Mouse (Mus musculus): ENCODE data around the gene Yy1. TPM values are rescaled to one million over a fixed set of nuclear protein-coding genes. Genes with fewer than 3 reads are reported as not detected.
"Not testable (repeated sequence)": the region's sequence is repeated elsewhere in the genome, so short reads cannot be mapped to it uniquely, and the experiment has no call there.

Gene Yy1
- polyA plus RNA-seq, 1 experiment from 2014 or later: 8.8 TPM

- Histone ChIP-seq H3K27ac (replicated peaks) (no peak overlapping the region), H3K9me3 (replicated peaks) (no peaks in the 10 kb centered on the region), H3K4me3 (replicated peaks) (peak overlapping the region; percentile 67), H3K4me2 (peak overlapping the region; percentile 99), H3K4me1 (replicated peaks) (peaks cover 44% of the 10 kb centered on the region), H3K27me3 (peaks cover 6% of the 10 kb centered on the region; the same call in 1 of the 2 replicates), H3K36me3 (replicated peaks) (0 out of 2 replicates have a peak, but pooled peaks cover 3% of the 10 kb centered on the region), H3K9ac (peak overlapping the region; percentile 64)
- 37% methylated on average over 7 of the region's 7 CpGs for WGBS (ENCODE audit: insufficient replicate concordance)
- no peak for ATAC-seq (ENCODE audit: insufficient read depth)
Observed at GRCm38 (mm10) chr12:108836722-108837121, 43.9 kb downstream of the Yy1 start.

GRCm38 (mm10) chr12:108841181-108841580, 48.4 kb downstream of the Yy1 start:
- H3K27me3 ChIP-seq: no peaks in the 10 kb centered on the region
- WGBS (ENCODE audit: insufficient replicate concordance): 77% methylated on average over 6 of the region's 6 CpGs
- H3K36me3 ChIP-seq (replicated peaks): peaks cover 15% of the 10 kb centered on the region; the same call in 1 of the 2 replicates
- H3K9me3 ChIP-seq (replicated peaks): no peaks in the 10 kb centered on the region
- H3K4me1 ChIP-seq (replicated peaks): peaks cover 43% of the 10 kb centered on the region
- no peak overlapping the region for H3K27ac ChIP-seq (replicated peaks)
- H3K9ac ChIP-seq: no peak overlapping the region
- H3K4me2 ChIP-seq: no peak overlapping the region
- H3K4me3 ChIP-seq (replicated peaks): no peak overlapping the region
- ATAC-seq (ENCODE audit: insufficient read depth): no peak

GRCm38 (mm10) chr12:108842663-108843062, 49.9 kb downstream of the Yy1 start:
- Histone ChIP-seq H3K4me2 (no peak overlapping the region), H3K9ac (no peak overlapping the region), H3K27me3 (no peaks in the 10 kb centered on the region), H3K4me3 (replicated peaks) (no peak overlapping the region), H3K9me3 (replicated peaks) (no peaks in the 10 kb centered on the region), H3K4me1 (replicated peaks) (peaks cover 28% of the 10 kb centered on the region), H3K36me3 (replicated peaks) (peaks cover 15% of the 10 kb centered on the region; the same call in 1 of the 2 replicates), H3K27ac (replicated peaks) (no peak overlapping the region)
- WGBS (ENCODE audit: insufficient replicate concordance): 70% methylated on average over 7 of the region's 7 CpGs
- ATAC-seq (ENCODE audit: insufficient read depth): no peak

- not testable (repeated sequence) for H3K27me3 ChIP-seq; H3K4me3 ChIP-seq (replicated peaks); H3K27ac ChIP-seq (replicated peaks); H3K9me3 ChIP-seq (replicated peaks); H3K9ac ChIP-seq; ATAC-seq (ENCODE audit: insufficient read depth); H3K4me2 ChIP-seq; H3K36me3 ChIP-seq (replicated peaks)
- 66% methylated on average over 3 of the region's 3 CpGs for WGBS (ENCODE audit: insufficient replicate concordance)
- H3K4me1 ChIP-seq (replicated peaks): peaks cover 42% of the 10 kb centered on the region
Observed at GRCm38 (mm10) chr12:108848033-108848432, 55.3 kb downstream of the Yy1 start.

GRCm38 (mm10) chr12:108849488-108850022, 56.8 kb downstream of the Yy1 start:
- Histone ChIP-seq H3K4me2 (no peak overlapping the region), H3K9me3 (replicated peaks) (no peaks in the 10 kb centered on the region), H3K27me3 (no peaks in the 10 kb centered on the region), H3K27ac (replicated peaks) (no peak overlapping the region; the same call in 1 of the 2 replicates), H3K36me3 (replicated peaks) (peaks cover 3% of the 10 kb centered on the region; the same call in 1 of the 2 replicates), H3K9ac (no peak overlapping the region), H3K4me1 (replicated peaks) (peaks cover 36% of the 10 kb centered on the region), H3K4me3 (replicated peaks) (no peak overlapping the region)
- WGBS (ENCODE audit: insufficient replicate concordance): 71% methylated on average over 4 of the region's 4 CpGs
- ATAC-seq (ENCODE audit: insufficient read depth): no peak

- peak; percentile 69 for ATAC-seq (ENCODE audit: insufficient read depth)
- H3K27ac ChIP-seq (replicated peaks): peak overlapping the region; percentile 70; the same call in 1 of the 2 replicates
- peaks cover 30% of the 10 kb centered on the region for H3K4me1 ChIP-seq (replicated peaks)
- H3K36me3 ChIP-seq (replicated peaks): no peaks in the 10 kb centered on the region
- no peak overlapping the region for H3K4me3 ChIP-seq (replicated peaks)
- H3K27me3 ChIP-seq: no peaks in the 10 kb centered on the region
- no peaks in the 10 kb centered on the region for H3K9me3 ChIP-seq (replicated peaks)
- 65% methylated on average over 8 of the region's 8 CpGs for WGBS (ENCODE audit: insufficient replicate concordance)
- H3K9ac ChIP-seq: no peak overlapping the region
- H3K4me2 ChIP-seq: no peak overlapping the region
Observed at GRCm38 (mm10) chr12:108850129-108850528, 57.4 kb downstream of the Yy1 start.

GRCm38 (mm10) chr12:108850886-108851285, 58.1 kb downstream of the Yy1 start:
- Histone ChIP-seq H3K27me3 (no peaks in the 10 kb centered on the region), H3K36me3 (replicated peaks) (no peaks in the 10 kb centered on the region), H3K4me3 (replicated peaks) (no peak overlapping the region), H3K4me2 (no peak overlapping the region), H3K27ac (replicated peaks) (peak overlapping the region; percentile 70), H3K4me1 (replicated peaks) (peaks cover 23% of the 10 kb centered on the region), H3K9ac (no peak overlapping the region), H3K9me3 (replicated peaks) (no peaks in the 10 kb centered on the region)
- ATAC-seq (ENCODE audit: insufficient read depth): no peak
- WGBS (ENCODE audit: insufficient replicate concordance): 77% methylated on average over 8 of the region's 8 CpGs

- WGBS (ENCODE audit: insufficient replicate concordance): 74% methylated on average over 8 of the region's 8 CpGs
- Histone ChIP-seq H3K9ac (no peak overlapping the region), H3K9me3 (replicated peaks) (no peaks in the 10 kb centered on the region), H3K4me2 (no peak overlapping the region), H3K27ac (replicated peaks) (no peak overlapping the region), H3K36me3 (replicated peaks) (no peaks in the 10 kb centered on the region), H3K27me3 (no peaks in the 10 kb centered on the region), H3K4me1 (replicated peaks) (peaks cover 25% of the 10 kb centered on the region), H3K4me3 (replicated peaks) (no peak overlapping the region)
- no peak for ATAC-seq (ENCODE audit: insufficient read depth)
Observed at GRCm38 (mm10) chr12:108852822-108853221, 60.0 kb downstream of the Yy1 start.

- peak overlapping the region; percentile 24 for H3K4me3 ChIP-seq (replicated peaks)
Observed at GRCm38 (mm10) chr12:108855081-108855480, 62.3 kb downstream of the Yy1 start.

GRCm38 (mm10) chr12:108856186-108856585, 63.4 kb downstream of the Yy1 start:
- peak overlapping the region; percentile 29; the same call in 1 of the 2 replicates for H3K9ac ChIP-seq
- WGBS (ENCODE audit: insufficient replicate concordance): 67% methylated on average over 8 of the region's 8 CpGs

More at GRCm38 (mm10) chr12:108855081-108855480, 62.3 kb downstream of the Yy1 start:
- Histone ChIP-seq H3K9me3 (replicated peaks) (no peaks in the 10 kb centered on the region), H3K4me1 (replicated peaks) (peaks cover 23% of the 10 kb centered on the region), H3K27me3 (no peaks in the 10 kb centered on the region), H3K36me3 (replicated peaks) (no peaks in the 10 kb centered on the region), H3K4me2 (peak overlapping the region; percentile 39), H3K27ac (replicated peaks) (peak overlapping the region; percentile 24; the same call in 1 of the 2 replicates), H3K9ac (no peak overlapping the region)
- ATAC-seq (ENCODE audit: insufficient read depth): peak; percentile 65
- WGBS (ENCODE audit: insufficient replicate concordance): 70% methylated on average over 10 of the region's 10 CpGs

GRCm38 (mm10) chr12:108857109-108857508, 64.3 kb downstream of the Yy1 start:
- Histone ChIP-seq H3K9me3 (replicated peaks) (no peaks in the 10 kb centered on the region), H3K27me3 (no peaks in the 10 kb centered on the region), H3K4me1 (replicated peaks) (peaks cover 5% of the 10 kb centered on the region; the same call in 1 of the 2 replicates), H3K4me3 (replicated peaks) (no peak overlapping the region), H3K4me2 (peak overlapping the region; percentile 39; the same call in 1 of the 2 replicates), H3K27ac (replicated peaks) (no peak overlapping the region), H3K9ac (no peak overlapping the region), H3K36me3 (replicated peaks) (peaks cover 14% of the 10 kb centered on the region; the same call in 1 of the 2 replicates)
- WGBS (ENCODE audit: insufficient replicate concordance): 73% methylated on average over 7 of the region's 7 CpGs
- no peak for ATAC-seq (ENCODE audit: insufficient read depth)

More at GRCm38 (mm10) chr12:108856186-108856585, 63.4 kb downstream of the Yy1 start:
- Histone ChIP-seq H3K4me2 (peak overlapping the region; percentile 39), H3K4me3 (replicated peaks) (peak overlapping the region; percentile 24; the same call in 1 of the 2 replicates), H3K27ac (replicated peaks) (no peak overlapping the region), H3K4me1 (replicated peaks) (peaks cover 12% of the 10 kb centered on the region), H3K36me3 (replicated peaks) (peaks cover 8% of the 10 kb centered on the region; the same call in 1 of the 2 replicates), H3K9me3 (replicated peaks) (no peaks in the 10 kb centered on the region), H3K27me3 (no peaks in the 10 kb centered on the region)
- no peak for ATAC-seq (ENCODE audit: insufficient read depth)

Measured in liver, embryonic 15.5 days (tissue).